Mouse (Mus musculus): ENCODE results near the gene Col4a4. TPM values are rescaled to one million over a fixed set of nuclear protein-coding genes. Genes with fewer than 3 reads are reported as not detected.

Col4a4 gene
- 0.67 and 1.4 TPM in 2 replicates for polyA plus RNA-seq (2015; fragmentation: Nextera tagmentation; extraction: Ambion mirVana)

- Histone ChIP-seq H3K9me3 (replicated peaks; ENCODE audit: control insufficient read depth, low read length) (no peaks in the 10 kb centered on the region), H3K36me3 (ENCODE audit: control insufficient read depth, insufficient read depth) (no peaks in the 10 kb centered on the region), H3K4me2 (ENCODE audit: low read depth, low read length) (peak within 1 kb of the TSS; percentile 79), H3K27ac (ENCODE audit: low read length) (no peak within 1 kb of the TSS), H3K4me3 (ENCODE audit: low read length) (peak within 1 kb of the TSS; percentile 54), H3K4me1 (ENCODE audit: control insufficient read depth, insufficient read depth, low read length) (peaks cover 5% of the 10 kb centered on the region), H3K9ac (ENCODE audit: low read length) (peak within 1 kb of the TSS; percentile 49), H3K27me3 (ENCODE audit: control insufficient read depth, insufficient read depth, low read length) (peaks cover 14% of the 10 kb centered on the region)
- WGBS = 3% methylated on average over 32 of the region's 34 CpGs
- ATAC-seq (replicated peaks; ENCODE audit: extremely low read depth, insufficient read depth, low FRiP score) = peak; percentile 28
Measured at GRCm38 (mm10) chr1:82586713-82587399, at the start of gene Col4a4, which contains the start of gene Col4a3. Gene Col4a4, minus strand, starts transcription at chr1:82586849. Gene Col4a3, plus strand, starts transcription at chr1:82586921.

GRCm38 (mm10) chr1:82636321-82636720 lies 49.7 kb upstream of the Col4a4 start:
- Histone ChIP-seq H3K4me3 (ENCODE audit: low read length) (no peak overlapping the region), H3K9me3 (replicated peaks; ENCODE audit: control insufficient read depth, low read length) (no peaks in the 10 kb centered on the region), H3K9ac (ENCODE audit: low read length) (no peak overlapping the region), H3K4me1 (ENCODE audit: control insufficient read depth, insufficient read depth, low read length) (0 out of 2 replicates have a peak, but pooled peaks cover 3% of the 10 kb centered on the region), H3K27ac (ENCODE audit: low read length) (no peak overlapping the region), H3K36me3 (ENCODE audit: control insufficient read depth, insufficient read depth) (no peaks in the 10 kb centered on the region), H3K27me3 (ENCODE audit: control insufficient read depth, insufficient read depth, low read length) (0 out of 2 replicates have a peak, but pooled peaks cover 4% of the 10 kb centered on the region), H3K4me2 (ENCODE audit: low read depth, low read length) (no peak overlapping the region)
- WGBS = 70% methylated on average over 4 of the region's 4 CpGs
- no peak for ATAC-seq (replicated peaks; ENCODE audit: extremely low read depth, insufficient read depth, low FRiP score)

- Histone ChIP-seq H3K36me3 (ENCODE audit: control insufficient read depth, insufficient read depth) (no peaks in the 10 kb centered on the region), H3K4me2 (ENCODE audit: low read depth, low read length) (no peak overlapping the region), H3K27me3 (ENCODE audit: control insufficient read depth, insufficient read depth, low read length) (0 out of 2 replicates have a peak, but pooled peaks cover 4% of the 10 kb centered on the region), H3K4me3 (ENCODE audit: low read length) (no peak overlapping the region), H3K4me1 (ENCODE audit: control insufficient read depth, insufficient read depth, low read length) (peaks cover 6% of the 10 kb centered on the region; the same call in 1 of the 2 replicates), H3K27ac (ENCODE audit: low read length) (no peak overlapping the region), H3K9me3 (replicated peaks; ENCODE audit: control insufficient read depth, low read length) (no peaks in the 10 kb centered on the region), H3K9ac (ENCODE audit: low read length) (no peak overlapping the region)
- WGBS = 89% methylated on average over 9 of the region's 9 CpGs
- ATAC-seq (replicated peaks; ENCODE audit: extremely low read depth, insufficient read depth, low FRiP score) = no peak
Measured at GRCm38 (mm10) chr1:82635254-82635620, 48.6 kb upstream of the Col4a4 start.

GRCm38 (mm10) chr1:82634545-82635253 lies 48.0 kb upstream of the Col4a4 start:
- H3K27me3 ChIP-seq (ENCODE audit: control insufficient read depth, insufficient read depth, low read length) = 0 out of 2 replicates have a peak, but pooled peaks cover 4% of the 10 kb centered on the region
- no peak overlapping the region for H3K9ac ChIP-seq (ENCODE audit: low read length)
- no peaks in the 10 kb centered on the region for H3K36me3 ChIP-seq (ENCODE audit: control insufficient read depth, insufficient read depth)
- no peak overlapping the region for H3K4me2 ChIP-seq (ENCODE audit: low read depth, low read length)
- 67% methylated on average over 19 of the region's 19 CpGs for WGBS
- H3K4me1 ChIP-seq (ENCODE audit: control insufficient read depth, insufficient read depth, low read length) = peaks cover 6% of the 10 kb centered on the region; the same call in 1 of the 2 replicates
- no peak overlapping the region for H3K4me3 ChIP-seq (ENCODE audit: low read length)
- no peaks in the 10 kb centered on the region for H3K9me3 ChIP-seq (replicated peaks; ENCODE audit: control insufficient read depth, low read length)
- no peak; the same call in 1 of the 2 replicates for ATAC-seq (replicated peaks; ENCODE audit: extremely low read depth, insufficient read depth, low FRiP score)
- no peak overlapping the region for H3K27ac ChIP-seq (ENCODE audit: low read length)

- Histone ChIP-seq H3K9me3 (replicated peaks; ENCODE audit: control insufficient read depth, low read length) (no peaks in the 10 kb centered on the region), H3K4me3 (ENCODE audit: low read length) (no peak overlapping the region), H3K4me1 (ENCODE audit: control insufficient read depth, insufficient read depth, low read length) (peaks cover 6% of the 10 kb centered on the region; the same call in 1 of the 2 replicates), H3K9ac (ENCODE audit: low read length) (no peak overlapping the region), H3K27ac (ENCODE audit: low read length) (no peak overlapping the region), H3K4me2 (ENCODE audit: low read depth, low read length) (no peak overlapping the region), H3K27me3 (ENCODE audit: control insufficient read depth, insufficient read depth, low read length) (0 out of 2 replicates have a peak, but pooled peaks cover 4% of the 10 kb centered on the region), H3K36me3 (ENCODE audit: control insufficient read depth, insufficient read depth) (no peaks in the 10 kb centered on the region)
- 30% methylated on average over 6 of the region's 6 CpGs for WGBS
- ATAC-seq (replicated peaks; ENCODE audit: extremely low read depth, insufficient read depth, low FRiP score) = peak; percentile 74; the same call in 1 of the 2 replicates
Measured at GRCm38 (mm10) chr1:82631169-82631792, 44.6 kb upstream of the Col4a4 start.

- ATAC-seq (replicated peaks; ENCODE audit: extremely low read depth, insufficient read depth, low FRiP score) = no peak
- Histone ChIP-seq H3K27ac (ENCODE audit: low read length) (no peak overlapping the region), H3K9me3 (replicated peaks; ENCODE audit: control insufficient read depth, low read length) (no peaks in the 10 kb centered on the region), H3K27me3 (ENCODE audit: control insufficient read depth, insufficient read depth, low read length) (0 out of 2 replicates have a peak, but pooled peaks cover 4% of the 10 kb centered on the region), H3K36me3 (ENCODE audit: control insufficient read depth, insufficient read depth) (no peaks in the 10 kb centered on the region), H3K9ac (ENCODE audit: low read length) (no peak overlapping the region), H3K4me2 (ENCODE audit: low read depth, low read length) (no peak overlapping the region), H3K4me1 (ENCODE audit: control insufficient read depth, insufficient read depth, low read length) (peaks cover 6% of the 10 kb centered on the region; the same call in 1 of the 2 replicates), H3K4me3 (ENCODE audit: low read length) (no peak overlapping the region)
- 77% methylated on average over 5 of the region's 5 CpGs for WGBS
Measured at GRCm38 (mm10) chr1:82629495-82629894, 42.8 kb upstream of the Col4a4 start.

GRCm38 (mm10) chr1:82627652-82628051 lies 41.0 kb upstream of the Col4a4 start:
- Histone ChIP-seq H3K27ac (ENCODE audit: low read length) (no peak overlapping the region), H3K4me2 (ENCODE audit: low read depth, low read length) (no peak overlapping the region), H3K9me3 (replicated peaks; ENCODE audit: control insufficient read depth, low read length) (no peaks in the 10 kb centered on the region), H3K27me3 (ENCODE audit: control insufficient read depth, insufficient read depth, low read length) (no peaks in the 10 kb centered on the region), H3K4me3 (ENCODE audit: low read length) (no peak overlapping the region), H3K4me1 (ENCODE audit: control insufficient read depth, insufficient read depth, low read length) (peaks cover 3% of the 10 kb centered on the region; the same call in 1 of the 2 replicates), H3K9ac (ENCODE audit: low read length) (no peak overlapping the region), H3K36me3 (ENCODE audit: control insufficient read depth, insufficient read depth) (no peaks in the 10 kb centered on the region)
- WGBS = 37% methylated on average over 4 of the region's 4 CpGs
- no peak for ATAC-seq (replicated peaks; ENCODE audit: extremely low read depth, insufficient read depth, low FRiP score)

- Histone ChIP-seq H3K9ac (ENCODE audit: low read length) (no peak overlapping the region), H3K4me1 (ENCODE audit: control insufficient read depth, insufficient read depth, low read length) (no peaks in the 10 kb centered on the region; the same call in 1 of the 2 replicates), H3K27me3 (ENCODE audit: control insufficient read depth, insufficient read depth, low read length) (no peaks in the 10 kb centered on the region), H3K27ac (ENCODE audit: low read length) (no peak overlapping the region), H3K9me3 (replicated peaks; ENCODE audit: control insufficient read depth, low read length) (no peaks in the 10 kb centered on the region), H3K4me2 (ENCODE audit: low read depth, low read length) (no peak overlapping the region), H3K4me3 (ENCODE audit: low read length) (no peak overlapping the region), H3K36me3 (ENCODE audit: control insufficient read depth, insufficient read depth) (no peaks in the 10 kb centered on the region)
- no peak for ATAC-seq (replicated peaks; ENCODE audit: extremely low read depth, insufficient read depth, low FRiP score)
- 67% methylated on average over 2 of the region's 2 CpGs for WGBS
Measured at GRCm38 (mm10) chr1:82625474-82625873, 38.8 kb upstream of the Col4a4 start.

Measured in heart, embryonic 16.5 days (tissue).